Comparison of ENCODE assay signal across 11 mouse cellular contexts in genomic region chr1:25033155-25034095, GRCm38 (mm10).
DNase-seq lines count a peak whose midpoint lies in the region; ATAC-seq lines count a peak whose summit lies in the region.
"Had no signal": no experiment of that assay in that cellular context is flagged by ENCODE, and none has a peak within 500 bp of the region (broad histone marks: within the 10 kb centered on the region; RNA-seq: fewer than 3 reads in every experiment).

No protein-coding gene starts in this region.

- no peak overlapping the region for H3K27ac ChIP-seq in embryonic facial prominence, embryonic 11.5 days (replicated peaks; ENCODE audit: low read depth, low read length)
- H3K27ac ChIP-seq in embryonic facial prominence, embryonic 10.5 days (replicated peaks): no peak overlapping the region
- no peak overlapping the region for H3K27ac ChIP-seq in embryonic facial prominence, embryonic 14.5 days (replicated peaks; ENCODE audit: low read depth, low read length)
- H3K27ac ChIP-seq in neural tube, embryonic 15.5 days (replicated peaks): peak overlapping the region; percentile 57
- H3K27ac ChIP-seq: limb, embryonic 15.5 days had no signal

- 60% methylated on average over 8 of the region's 8 CpGs for WGBS in embryonic facial prominence, embryonic 11.5 days
- 66% methylated on average over 8 of the region's 8 CpGs for WGBS in embryonic facial prominence, embryonic 10.5 days
- 55% methylated on average over 8 of the region's 8 CpGs for WGBS in embryonic facial prominence, embryonic 14.5 days
- WGBS in neural tube, embryonic 15.5 days: 41% methylated on average over 8 of the region's 8 CpGs

- no peak; the same call in 1 of the 2 replicates for ATAC-seq in embryonic facial prominence, embryonic 11.5 days (replicated peaks; ENCODE audit: insufficient number of reproducible peaks, low FRiP score, low TSS enrichment, low read depth)
- ATAC-seq in embryonic facial prominence, embryonic 14.5 days (ENCODE audit: low read depth): peak; percentile 67
- ATAC-seq in neural tube, embryonic 15.5 days (ENCODE audit: low FRiP score): peak; percentile 94

- H3K36me3 ChIP-seq in embryonic facial prominence, embryonic 11.5 days (replicated peaks; ENCODE audit: control insufficient read depth, insufficient read depth, low read depth, low read length): no peaks in the 10 kb centered on the region
- no peaks in the 10 kb centered on the region for H3K36me3 ChIP-seq in embryonic facial prominence, embryonic 10.5 days (replicated peaks)
- H3K36me3 ChIP-seq in embryonic facial prominence, embryonic 14.5 days (ENCODE audit: control insufficient read depth, insufficient read depth, low read length): no peaks in the 10 kb centered on the region
- no peaks in the 10 kb centered on the region for H3K36me3 ChIP-seq in neural tube, embryonic 15.5 days
- H3K36me3 ChIP-seq: limb, embryonic 15.5 days had no signal

- no peaks in the 10 kb centered on the region for H3K27me3 ChIP-seq in embryonic facial prominence, embryonic 11.5 days (ENCODE audit: control insufficient read depth, insufficient read depth, low read length)
- H3K27me3 ChIP-seq in embryonic facial prominence, embryonic 10.5 days (replicated peaks; ENCODE audit: low read depth, poor library complexity, severe bottlenecking): no peaks in the 10 kb centered on the region
- no peaks in the 10 kb centered on the region for H3K27me3 ChIP-seq in embryonic facial prominence, embryonic 14.5 days (replicated peaks; ENCODE audit: control insufficient read depth, insufficient read depth, low read length)
- H3K27me3 ChIP-seq in neural tube, embryonic 15.5 days (replicated peaks): no peaks in the 10 kb centered on the region
- H3K27me3 ChIP-seq: limb, embryonic 15.5 days had no signal

- no peaks in the 10 kb centered on the region for H3K9me3 ChIP-seq in embryonic facial prominence, embryonic 11.5 days (replicated peaks; ENCODE audit: control insufficient read depth, low read length)
- H3K9me3 ChIP-seq in embryonic facial prominence, embryonic 10.5 days: no peaks in the 10 kb centered on the region
- no peaks in the 10 kb centered on the region for H3K9me3 ChIP-seq in embryonic facial prominence, embryonic 14.5 days (ENCODE audit: control insufficient read depth, low read length)
- H3K9me3 ChIP-seq in neural tube, embryonic 15.5 days (replicated peaks): no peaks in the 10 kb centered on the region
- H3K9me3 ChIP-seq: limb, embryonic 15.5 days had no signal

- peak; percentile 38 for DNase-seq in embryonic facial prominence, embryonic 11.5 days (ENCODE audit: low spot score)
- no peak for DNase-seq in embryonic facial prominence, embryonic 10.5 days (ENCODE audit: low spot score)
- DNase-seq in embryonic facial prominence, embryonic 14.5 days (ENCODE audit: low spot score): peak; percentile 53
- DNase-seq in layer of hippocampus, postnatal 10 days (ENCODE audit: low spot score in 2 of 2): peak; percentile 8 to 16
- no peak for DNase-seq in testis, postnatal 14 days (ENCODE audit: low spot score)
- no peak for DNase-seq in adrenal gland, adult 2 months
- DNase-seq in adrenal gland, adult 8-10 months: no peak
- DNase-seq: heart, postnatal 4 days had no signal

- H3K4me2 ChIP-seq in embryonic facial prominence, embryonic 11.5 days (ENCODE audit: low read depth, low read length): no peak overlapping the region
- no peak overlapping the region for H3K4me2 ChIP-seq in embryonic facial prominence, embryonic 14.5 days (ENCODE audit: low read depth, low read length)
- peak overlapping the region; percentile 22; the same call in 1 of the 2 replicates for H3K4me2 ChIP-seq in neural tube, embryonic 15.5 days
- H3K4me2 ChIP-seq: limb, embryonic 15.5 days had no signal

- no peaks in the 10 kb centered on the region for H3K4me1 ChIP-seq in embryonic facial prominence, embryonic 11.5 days (ENCODE audit: control insufficient read depth, insufficient read depth, low read length)
- H3K4me1 ChIP-seq in embryonic facial prominence, embryonic 10.5 days: 0 out of 2 replicates have a peak, but pooled peaks cover 5% of the 10 kb centered on the region
- H3K4me1 ChIP-seq in embryonic facial prominence, embryonic 14.5 days (ENCODE audit: control insufficient read depth, insufficient read depth, low read length): no peaks in the 10 kb centered on the region
- peaks cover 11% of the 10 kb centered on the region for H3K4me1 ChIP-seq in neural tube, embryonic 15.5 days
- H3K4me1 ChIP-seq: limb, embryonic 15.5 days had no signal

- H3K9ac ChIP-seq in embryonic facial prominence, embryonic 11.5 days (replicated peaks; ENCODE audit: low read length): no peak overlapping the region
- H3K9ac ChIP-seq in embryonic facial prominence, embryonic 14.5 days (ENCODE audit: low read depth, low read length): no peak overlapping the region
- no peak overlapping the region for H3K9ac ChIP-seq in neural tube, embryonic 15.5 days (replicated peaks)
- H3K9ac ChIP-seq: limb, embryonic 15.5 days had no signal

- H3K4me3 ChIP-seq in embryonic facial prominence, embryonic 11.5 days (ENCODE audit: low read depth, low read length): no peak overlapping the region
- no peak overlapping the region for H3K4me3 ChIP-seq in embryonic facial prominence, embryonic 10.5 days
- H3K4me3 ChIP-seq in embryonic facial prominence, embryonic 14.5 days (ENCODE audit: low read depth, low read length): no peak overlapping the region
- H3K4me3 ChIP-seq in neural tube, embryonic 15.5 days (replicated peaks): no peak overlapping the region
- H3K4me3 ChIP-seq: limb, embryonic 15.5 days; myocyte had no signal

Comparison
In these comparisons a context has a peak if more than half of its experiments do, and no peak if none do; other contexts are left out.
1. DNase-seq: peak in embryonic facial prominence, embryonic 11.5 days (single experiment), embryonic facial prominence, embryonic 14.5 days (single experiment) and layer of hippocampus, postnatal 10 days (2 of 2); none in embryonic facial prominence, embryonic 10.5 days (single experiment), testis, postnatal 14 days (single experiment), adrenal gland, adult 2 months (single experiment) and adrenal gland, adult 8-10 months (single experiment).